Mouse (Mus musculus) adrenal gland, postnatal 36 days (tissue): Measurements from ENCODE around the gene Hist1h2bl. TPM values are rescaled to one million over a fixed set of nuclear protein-coding genes. Genes with fewer than 3 reads are reported as not detected.

Source experiments
- DNase-seq, 2 experiments: peaks; one replicate each; pipeline ENCODE4 v3.0.0; 2021; ENCODE audit warnings: mixed read lengths in 1 of 2
- long read RNA-seq, 2 experiments: library from polyadenylated mRNA; stranded (forward); transcript quantifications; one replicate each; pipeline ENCODE4 v2.0.0; 2021; ENCODE audit warnings: borderline sequencing depth in 2 of 2
- total RNA-seq, 2 experiments: library from RNA; stranded (reverse); gene quantifications; 2 replicates each; pipeline ENCODE4 v1.2.3; 2021

Gene Hist1h2bl
- 10 to 100 TPM; 60.4 to 64.6 TPM for total RNA-seq
- long read RNA-seq, experiment 1, result 0 reads
- long read RNA-seq, experiment 2, partial matches to known transcripts, result 0 of 1 reads
- long read RNA-seq, experiment 2, other reads (novel, unspliced or antisense), result 1 of 1 reads

DNA sequence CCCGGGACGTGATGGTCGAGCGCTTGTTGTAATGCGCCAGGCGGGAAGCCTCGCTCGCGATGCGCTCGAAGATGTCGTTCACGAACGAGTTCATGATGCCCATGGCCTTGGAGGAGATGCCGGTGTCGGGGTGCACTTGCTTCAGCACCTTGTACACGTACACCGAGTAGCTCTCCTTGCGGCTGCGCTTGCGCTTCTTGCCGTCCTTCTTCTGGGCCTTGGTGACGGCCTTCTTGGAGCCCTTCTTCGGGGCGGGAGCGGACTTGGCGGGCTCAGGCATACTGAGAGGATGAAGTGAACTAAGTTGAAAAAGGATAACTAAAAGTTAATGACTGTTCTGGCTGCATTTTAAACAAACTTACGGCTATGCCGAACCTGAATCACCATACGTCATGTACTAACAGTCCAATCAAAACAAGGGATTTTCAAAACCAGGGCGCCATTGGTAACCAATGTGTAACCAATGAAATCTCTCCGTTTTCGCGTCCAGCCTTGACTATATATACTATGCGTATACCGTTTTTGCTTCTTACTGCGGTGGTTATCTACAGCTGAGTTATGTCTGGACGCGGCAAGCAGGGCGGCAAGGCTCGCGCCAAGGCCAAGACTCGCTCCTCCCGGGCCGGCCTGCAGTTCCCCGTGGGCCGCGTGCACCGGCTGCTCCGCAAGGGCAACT lies at the start of gene Hist1h2bl, which contains the start of gene Hist1h2ai:
Gene Hist1h2bl, minus strand, starts transcription at position 280 of the 676 bp plus-strand sequence.
Gene Hist1h2ai, plus strand, starts transcription at position 559 of the 676 bp plus-strand sequence.
- DNase-seq, result peak; percentile 63 to 71

DNA sequence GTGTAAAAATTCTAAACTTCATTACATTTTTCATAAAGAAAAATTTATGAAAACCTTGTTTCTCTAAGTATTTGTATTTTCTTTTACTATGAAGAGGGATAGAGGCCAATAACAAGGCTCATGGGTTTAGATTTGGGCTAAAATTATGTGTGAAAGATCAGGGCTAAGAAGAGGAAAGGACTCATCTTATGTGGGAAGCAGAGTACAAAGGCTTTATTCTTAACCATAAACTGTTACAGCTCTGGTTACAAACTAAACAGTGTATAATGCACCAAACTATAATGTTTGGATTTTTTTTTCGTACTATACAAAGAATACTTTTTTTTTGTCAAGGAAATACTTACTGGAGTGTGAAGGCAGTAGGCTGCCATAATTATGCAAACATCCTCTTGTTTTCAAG lies 39.8 kb upstream of the Hist1h2bl start:
- no peak for DNase-seq

DNA sequence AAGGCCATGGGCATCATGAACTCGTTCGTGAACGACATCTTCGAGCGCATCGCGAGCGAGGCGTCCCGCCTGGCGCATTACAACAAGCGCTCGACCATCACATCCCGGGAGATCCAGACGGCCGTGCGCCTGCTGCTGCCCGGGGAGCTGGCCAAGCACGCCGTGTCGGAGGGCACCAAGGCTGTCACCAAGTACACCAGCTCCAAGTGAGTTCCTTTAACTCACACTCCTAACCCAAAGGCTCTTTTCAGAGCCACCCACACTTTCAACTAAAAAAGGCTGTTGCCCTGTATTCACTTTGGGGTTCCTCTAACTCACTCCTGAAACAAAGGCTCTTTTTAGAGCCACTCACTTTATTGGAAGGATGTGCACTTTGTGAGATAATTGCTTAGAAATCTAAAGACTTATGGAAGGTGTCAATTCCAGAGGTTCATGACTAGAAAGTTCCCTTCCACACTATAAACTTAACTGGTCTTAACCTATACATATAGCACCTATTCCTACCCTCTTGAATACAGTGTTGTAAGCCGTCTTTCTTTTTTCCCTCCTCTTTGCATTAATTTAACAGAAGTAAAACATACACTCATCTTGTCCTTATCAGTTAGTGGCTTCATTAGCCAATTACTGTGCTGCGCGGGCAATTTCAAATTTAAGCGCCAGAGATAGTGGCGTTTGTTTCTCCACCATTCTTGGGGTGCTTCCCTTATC lies 38.5 kb upstream of the Hist1h2bl start:
- peak; percentile 63 for DNase-seq

GRCm38 (mm10) chr13:21753524-21754285 lies 37.8 kb upstream of the Hist1h2bl start, which contains the start of the genes Hist1h2ak and Hist1h2bn:
Gene Hist1h2ak, minus strand, starts transcription at chr13:21753827.
Gene Hist1h2bn, plus strand, starts transcription at chr13:21754123.
- peak; percentile 46 to 62 for DNase-seq

DNA sequence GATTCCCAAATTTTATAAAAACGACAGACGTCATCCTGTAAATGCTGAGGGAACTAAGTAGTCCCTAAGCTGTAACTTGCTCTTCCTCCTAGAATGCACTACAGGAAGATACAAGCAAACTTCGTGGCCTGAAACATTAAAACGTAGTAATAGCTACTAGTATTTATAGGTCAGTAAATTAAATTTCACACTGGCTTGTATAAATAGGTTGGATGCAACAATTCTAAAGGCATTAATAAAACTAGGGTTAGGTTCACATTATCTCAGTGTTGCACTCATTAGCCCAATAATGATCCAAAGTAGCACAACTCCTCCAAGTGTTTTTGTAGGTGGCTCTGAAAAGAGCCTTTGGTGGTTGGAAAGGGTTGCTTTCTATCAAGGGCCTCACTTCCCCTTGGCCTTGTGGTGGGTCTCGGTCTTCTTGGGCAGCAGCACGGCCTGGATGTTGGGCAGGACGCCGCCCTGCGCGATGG lies 37.1 kb upstream of the Hist1h2bl start:
- DNase-seq, result no peak

GRCm38 (mm10) chr13:21752356-21752755 lies 36.4 kb upstream of the Hist1h2bl start:
- no peak for DNase-seq

DNA sequence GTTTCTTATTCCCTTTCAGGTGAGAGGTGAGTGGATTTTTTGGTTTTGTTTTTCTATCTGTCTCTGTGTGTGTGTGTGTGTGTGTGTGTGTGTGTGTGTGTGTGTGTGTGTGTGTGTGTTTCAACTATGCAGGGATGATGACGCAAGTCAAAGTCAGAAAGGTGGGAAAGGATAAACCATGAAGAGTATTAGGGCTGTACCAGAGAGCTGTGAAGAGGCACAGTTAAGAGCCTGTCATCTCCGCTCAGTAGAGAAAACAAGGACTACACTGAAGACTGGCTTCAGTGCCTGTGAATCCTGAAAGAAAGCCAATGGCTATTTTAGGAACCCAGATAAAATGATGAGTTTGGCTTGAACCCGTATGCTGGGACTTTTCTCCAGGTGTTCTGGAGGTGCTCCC lies 35.9 kb upstream of the Hist1h2bl start:
- no peak for DNase-seq

DNA sequence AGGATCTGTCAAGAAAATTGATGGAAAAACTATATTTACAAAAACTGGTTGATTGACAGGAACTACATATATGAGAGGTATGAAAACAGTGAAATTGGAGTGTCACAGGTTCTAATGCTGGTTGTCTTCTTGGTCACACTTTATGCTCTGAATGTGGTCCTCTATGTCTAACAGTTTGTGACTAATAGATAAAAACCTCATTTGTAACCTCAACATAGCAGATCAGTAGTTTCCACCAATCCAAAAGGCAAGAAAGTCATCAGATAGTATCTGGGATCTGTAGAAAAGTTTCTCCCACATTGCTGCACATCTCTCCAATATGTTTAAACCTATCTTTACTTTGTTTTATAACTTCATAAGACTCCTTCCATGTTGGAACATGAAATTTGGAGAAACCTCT lies 35.5 kb upstream of the Hist1h2bl start:
- no peak for DNase-seq

- peak; percentile 86 to 91 for DNase-seq
Measured at GRCm38 (mm10) chr13:21750159-21751017, 34.4 kb upstream of the Hist1h2bl start, which contains the start of gene Hist1h4k. Gene Hist1h4k, minus strand, starts transcription at chr13:21750505.

DNA sequence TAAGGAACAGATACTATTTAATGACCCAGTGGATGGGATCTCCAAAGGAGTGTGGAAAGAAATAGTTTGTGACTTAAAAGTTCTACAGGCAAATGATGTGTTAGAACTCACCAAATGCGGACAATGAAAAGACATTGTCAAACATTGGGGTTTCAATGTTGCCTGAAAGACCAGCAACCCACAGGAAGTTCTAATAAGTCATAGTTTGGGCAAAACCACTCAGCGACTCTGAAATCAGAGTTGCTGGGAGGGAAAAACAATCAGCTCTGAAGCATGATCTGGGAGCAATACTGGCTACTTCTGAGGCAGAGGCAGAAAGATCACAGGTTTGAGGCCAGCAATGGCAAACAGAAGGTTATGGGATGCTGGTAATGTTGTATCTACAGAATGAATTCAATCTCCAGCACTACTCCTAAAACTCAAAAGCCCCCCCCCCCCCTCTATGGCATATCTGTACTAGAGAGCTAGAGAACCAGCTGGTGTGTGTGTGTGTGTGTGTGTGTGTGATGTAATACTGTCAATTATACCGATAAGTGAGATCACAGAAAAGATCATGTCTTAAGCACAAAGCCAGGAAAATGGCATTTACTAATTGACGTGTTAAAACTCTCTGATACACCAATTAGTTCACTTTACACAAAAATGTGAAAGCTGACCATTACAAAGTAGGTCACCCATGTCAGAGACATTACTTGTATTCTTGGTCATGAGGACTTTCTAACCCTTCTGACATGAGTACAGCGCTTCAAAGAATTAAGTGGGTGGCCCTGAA lies 33.6 kb upstream of the Hist1h2bl start:
- DNase-seq, result no peak

DNA sequence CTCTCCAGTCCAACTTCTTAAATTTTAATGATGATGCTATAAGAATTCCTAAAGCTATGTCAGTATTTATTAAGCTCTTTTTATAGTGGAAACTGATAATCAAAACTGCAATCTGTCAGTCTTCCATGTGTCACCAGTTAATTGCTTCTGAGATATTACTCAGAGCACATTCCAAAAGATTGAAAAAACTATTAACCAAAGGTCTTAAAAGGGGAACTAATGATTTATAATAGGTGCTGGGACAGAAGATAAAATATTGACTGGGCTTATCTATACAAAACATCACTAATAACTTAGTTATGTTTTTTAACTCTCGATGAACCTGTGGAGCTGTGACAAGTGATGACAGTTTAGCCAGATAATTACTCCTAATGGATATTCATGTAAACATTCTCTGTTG lies 29.1 kb upstream of the Hist1h2bl start:
- no peak for DNase-seq

- DNase-seq, result peak; percentile 70 to 79
Measured at GRCm38 (mm10) chr13:21734906-21735767, 19.2 kb upstream of the Hist1h2bl start, which contains the start of gene Hist1h4j. Gene Hist1h4j, plus strand, starts transcription at chr13:21735064.

GRCm38 (mm10) chr13:21734010-21734905 lies 18.3 kb upstream of the Hist1h2bl start:
- DNase-seq, result peak; percentile 69 to 83

DNA sequence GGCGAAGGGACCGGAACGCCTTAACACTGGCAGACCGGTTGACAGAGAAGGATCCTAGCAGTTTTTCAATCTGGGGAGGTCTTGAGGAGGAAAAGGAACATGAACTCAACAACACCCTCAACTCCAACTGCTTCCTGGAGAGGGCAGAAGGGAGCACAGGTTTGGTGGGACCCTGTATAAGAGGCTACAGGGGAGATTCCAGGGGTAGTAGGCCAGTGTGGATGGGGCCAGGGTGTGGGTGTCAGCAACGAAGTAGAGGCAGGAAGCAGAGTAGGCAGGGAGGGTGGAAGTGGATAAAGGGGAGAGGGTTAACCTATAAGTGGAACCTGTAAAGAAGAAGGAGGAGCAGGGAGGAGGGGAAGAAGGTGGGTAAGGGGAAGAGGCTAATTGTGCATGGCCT lies 17.5 kb upstream of the Hist1h2bl start:
- DNase-seq, result no peak

- no peak for DNase-seq
Measured at GRCm38 (mm10) chr13:21729544-21729943, 13.6 kb upstream of the Hist1h2bl start.

GRCm38 (mm10) chr13:21727948-21728572 lies 12.1 kb upstream of the Hist1h2bl start:
- DNase-seq, result no peak

- no peak for DNase-seq
Measured at GRCm38 (mm10) chr13:21722993-21723836, 7.3 kb upstream of the Hist1h2bl start.
